Mouse (Mus musculus): Measurements from ENCODE around the gene Zfp189.

GRCm38 (mm10) chr4:49514441-49514840 is 6.5 kb upstream of the Zfp189 start:
- TF ChIP-seq USF1 (IDR thresholded peaks at IDR 0.05; ENCODE audit: low read depth), result no peak
- TF ChIP-seq CTCF (IDR thresholded peaks at IDR 0.05; ENCODE audit: control insufficient read depth, insufficient read depth, insufficient read length), result no peak
